Mouse (Mus musculus): ENCODE results near the gene Rab11a. TPM values are rescaled to one million over a fixed set of nuclear protein-coding genes. Genes with fewer than 3 reads are reported as not detected.

The Rab11a gene
- total RNA-seq, 1 experiment from 2014 or later, result 307 TPM

Other genes starting within 250 kb of the Rab11a start
- gene Dennd4a, start 73.6 kb upstream of the Rab11a start, total RNA-seq (2017), result 221 to 285 TPM (median 274 TPM) in 3 replicates
- gene Slc24a1, start 213.8 kb upstream of the Rab11a start, total RNA-seq (2017), result 0.19 to 0.29 TPM (median 0.21 TPM) in 3 replicates
- gene Ints14, start 223.1 kb upstream of the Rab11a start, total RNA-seq (2017), result 17.2 to 23.3 TPM (median 19.5 TPM) in 3 replicates